Mouse (Mus musculus) stomach, embryonic 16.5 days (tissue): ENCODE data around the gene 2700097O09Rik. TPM values are rescaled to one million over a fixed set of nuclear protein-coding genes. Genes with fewer than 3 reads are reported as not detected.
"Not testable (repeated sequence)": the region's sequence is repeated elsewhere in the genome, so short reads cannot be mapped to it uniquely, and the experiment has no call there.

Experiments used
- ATAC-seq: fragments of 200-750 bp; cut with Nextera tagmentation; 2 replicates; pipeline ENCODE4 v1.8.0; 2017; ENCODE audit warnings: moderate number of reproducible peaks, moderate TSS enrichment; ENCODE audit not compliant: insufficient read depth, low FRiP score
- H3K27ac ChIP-seq: fragments of 300-500 bp; sonication (generic); 2 replicates; pipeline ENCODE4 v1.5.1; 2014; ENCODE audit warnings: low read length
- H3K27me3 ChIP-seq: fragments of 300-500 bp; sonication (generic); 2 replicates; pipeline ENCODE4 v1.6.1; 2014; ENCODE audit warnings: low read length, control low read depth, mixed read lengths; ENCODE audit not compliant: control insufficient read depth, insufficient read depth
- H3K36me3 ChIP-seq: fragments of 300-500 bp; sonication (generic); 2 replicates; pipeline ENCODE4 v1.6.1; 2014; ENCODE audit warnings: low read length; ENCODE audit not compliant: control insufficient read depth, insufficient read depth
- H3K4me1 ChIP-seq: fragments of 300-500 bp; sonication (generic); 2 replicates; pipeline ENCODE4 v1.6.1; 2014; ENCODE audit warnings: low read length, control low read depth, mixed read lengths; ENCODE audit not compliant: control insufficient read depth, insufficient read depth
- H3K4me2 ChIP-seq: fragments of 300-500 bp; sonication (generic); 2 replicates; pipeline ENCODE4 v1.6.1; 2014; ENCODE audit warnings: low read depth, low read length, mixed read lengths
- H3K4me3 ChIP-seq: fragments of 300-500 bp; sonication (generic); replicated peaks from 2 replicates; pipeline ENCODE4 v1.5.1; 2014; ENCODE audit warnings: mild to moderate bottlenecking, low read length
- H3K9ac ChIP-seq: fragments of 300-500 bp; sonication (generic); 2 replicates; pipeline ENCODE4 v1.6.1; 2014; ENCODE audit warnings: low read length
- H3K9me3 ChIP-seq: fragments of 300-500 bp; sonication (generic); replicated peaks from 2 replicates; pipeline ENCODE4 v1.6.1; 2016; ENCODE audit warnings: low read length, control low read depth; ENCODE audit not compliant: control insufficient read depth
- WGBS: fragments of 180-500 bp; shearing (Covaris S2); extraction: QIAGEN DNeasy Blood & Tissue Kit; methylation state at CpG from one replicate; pipeline ENCODE4 v1.1.7; 2014; 5-methylcytosine and 5-hydroxymethylcytosine counted together
- polyA plus RNA-seq: library from polyadenylated mRNA; unstranded; fragments of >200 nt; fragmentation: Nextera tagmentation; extraction: Ambion mirVana; gene quantifications from 2 replicates; pipeline ENCODE4 v1.2.1, GENCODE M21; 2015

2700097O09Rik gene
- polyA plus RNA-seq, 1 experiment from 2014 or later = 32.9 TPM

DNA sequence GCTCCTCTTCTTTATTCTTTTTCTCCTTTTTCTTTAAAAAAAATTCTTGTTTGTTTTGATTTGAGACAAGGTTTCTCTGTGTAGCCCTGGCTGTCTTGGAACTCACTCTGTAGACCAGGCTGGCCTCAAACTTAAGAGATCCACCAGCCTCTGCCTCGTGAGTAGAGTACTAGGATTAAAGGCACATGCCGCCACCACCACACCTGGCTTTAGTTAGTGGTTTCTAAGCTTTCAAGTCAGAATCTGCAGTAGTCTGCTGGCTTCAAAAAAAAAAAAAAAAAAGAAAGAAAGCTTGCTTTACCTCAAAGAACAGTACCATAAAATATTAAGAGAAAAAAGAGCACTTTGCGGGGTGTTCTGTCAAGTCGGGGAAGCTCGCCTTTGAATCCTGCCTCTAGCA is 64.5 kb downstream of the 2700097O09Rik start:
- 90% methylated on average over 5 of the region's 5 CpGs for WGBS
- no peaks in the 10 kb centered on the region for H3K4me1 ChIP-seq
- no peak overlapping the region for H3K4me3 ChIP-seq
- no peaks in the 10 kb centered on the region for H3K9me3 ChIP-seq
- H3K27me3 ChIP-seq = no peaks in the 10 kb centered on the region
- H3K9ac ChIP-seq = no peak overlapping the region
- H3K4me2 ChIP-seq = no peak overlapping the region
- H3K36me3 ChIP-seq = no peaks in the 10 kb centered on the region
- H3K27ac ChIP-seq = no peak overlapping the region
- ATAC-seq = no peak

DNA sequence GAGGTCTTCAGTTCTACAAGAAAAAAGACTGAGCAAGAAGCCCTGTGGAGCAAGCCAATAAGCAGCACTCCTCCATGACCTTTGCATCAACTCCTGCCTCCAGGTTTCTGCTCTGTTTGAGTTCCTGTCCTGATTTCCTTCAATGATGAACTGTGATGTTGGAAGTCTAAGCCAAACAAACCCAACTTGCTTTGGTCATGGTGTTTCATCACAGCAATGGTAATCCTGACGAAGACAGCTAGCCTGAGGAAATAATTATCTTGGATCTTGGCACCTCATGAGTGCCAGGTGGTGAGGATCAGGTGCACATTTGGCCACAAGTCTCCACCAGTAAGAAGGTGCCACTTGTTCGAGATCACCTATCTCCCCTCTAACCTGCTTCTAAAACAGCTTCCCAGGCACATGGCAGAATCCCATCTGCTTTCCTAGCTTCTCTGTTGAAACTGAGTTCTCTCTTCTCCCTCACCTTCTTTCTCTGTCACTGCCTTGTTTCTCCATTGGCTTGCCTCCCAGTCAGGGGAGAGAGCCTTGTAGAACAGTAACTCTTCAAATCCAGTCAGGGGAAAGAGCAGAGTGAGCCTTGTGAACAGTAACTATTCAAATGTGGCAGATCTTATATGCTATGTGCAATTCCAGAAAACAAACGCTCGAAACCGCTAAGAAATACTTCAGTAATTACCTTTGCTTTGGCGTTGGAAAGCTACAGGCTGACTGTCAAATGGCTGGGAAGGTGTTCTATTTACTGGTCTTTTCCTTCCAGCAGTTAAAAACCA is 66.1 kb downstream of the 2700097O09Rik start, which contains the start of gene Baz1a:
Baz1a (minus strand) TSS at position 723 of the 773 bp plus-strand sequence.
- Histone ChIP-seq H3K4me2 (no peak within 1 kb of the TSS), H3K27ac (no peak within 1 kb of the TSS), H3K4me3 (no peak within 1 kb of the TSS), H3K9ac (no peak within 1 kb of the TSS), H3K36me3 (no peaks in the 10 kb centered on the region), H3K9me3 (no peaks in the 10 kb centered on the region), H3K4me1 (no peaks in the 10 kb centered on the region), H3K27me3 (no peaks in the 10 kb centered on the region)
- WGBS = 82% methylated on average over 6 of the region's 6 CpGs
- no peak for ATAC-seq

DNA sequence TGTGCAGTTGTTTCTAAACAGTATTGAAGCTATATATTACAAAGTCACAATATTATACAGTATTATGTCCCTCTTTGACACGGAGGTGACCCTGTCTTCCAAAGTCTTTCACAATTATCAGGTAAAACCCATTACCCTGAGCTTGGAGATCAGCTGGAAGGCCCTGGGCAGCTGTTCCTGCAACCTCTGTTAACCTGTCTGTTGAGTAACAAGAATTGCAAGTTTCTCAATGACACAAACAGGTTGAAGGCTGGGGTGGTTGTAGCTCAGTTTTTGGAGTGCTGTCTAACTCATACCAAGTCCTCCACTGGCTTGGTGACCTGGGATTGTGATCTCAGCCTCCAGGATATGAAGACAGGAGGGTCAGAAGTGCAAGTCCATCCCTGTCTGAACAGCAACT is 66.9 kb downstream of the 2700097O09Rik start:
- Histone ChIP-seq H3K9me3 (no peaks in the 10 kb centered on the region), H3K4me3 (no peak overlapping the region), H3K4me2 (no peak overlapping the region), H3K27ac (no peak overlapping the region), H3K27me3 (no peaks in the 10 kb centered on the region), H3K36me3 (no peaks in the 10 kb centered on the region), H3K9ac (no peak overlapping the region), H3K4me1 (no peaks in the 10 kb centered on the region)
- ATAC-seq = no peak
- WGBS = 77% methylated on average over 1 of the region's 1 CpGs

DNA sequence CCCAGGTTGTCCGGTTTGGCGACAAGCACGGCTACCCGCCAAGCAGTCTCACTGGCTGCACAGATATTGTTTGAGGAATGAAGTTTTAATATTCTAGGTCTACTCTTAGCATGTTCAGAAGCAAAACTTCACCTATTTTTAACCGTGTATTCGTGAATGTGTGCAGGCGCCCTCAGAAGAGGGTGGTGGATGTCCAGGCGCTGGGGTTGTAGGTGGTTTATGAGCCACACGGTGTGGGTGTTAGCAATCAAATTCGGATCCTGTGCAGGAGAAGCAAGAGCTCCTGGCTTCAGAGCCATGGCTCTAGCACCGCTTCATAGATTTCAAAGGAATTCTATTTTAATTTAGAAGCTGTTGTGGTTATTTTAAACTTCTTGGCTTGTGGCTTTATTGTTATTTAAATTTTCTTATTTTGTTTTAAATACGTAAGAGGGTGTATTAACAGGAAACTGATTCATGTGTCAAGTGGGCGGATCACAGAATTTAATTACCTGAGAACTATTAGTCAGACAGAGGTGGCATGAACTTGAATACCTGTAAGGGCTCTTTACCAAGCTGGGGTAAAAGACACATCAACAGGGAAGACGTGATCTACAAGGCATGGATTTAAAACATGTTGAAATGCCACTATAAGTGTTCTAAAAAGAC is 72.4 kb downstream of the 2700097O09Rik start:
- H3K9me3 ChIP-seq = no peaks in the 10 kb centered on the region
- no peak overlapping the region for H3K27ac ChIP-seq
- H3K9ac ChIP-seq = no peak overlapping the region
- H3K27me3 ChIP-seq = no peaks in the 10 kb centered on the region
- ATAC-seq = no peak
- no peak overlapping the region for H3K4me2 ChIP-seq
- H3K36me3 ChIP-seq = no peaks in the 10 kb centered on the region
- 84% methylated on average over 14 of the region's 14 CpGs for WGBS
- H3K4me1 ChIP-seq = no peaks in the 10 kb centered on the region
- no peak overlapping the region for H3K4me3 ChIP-seq

DNA sequence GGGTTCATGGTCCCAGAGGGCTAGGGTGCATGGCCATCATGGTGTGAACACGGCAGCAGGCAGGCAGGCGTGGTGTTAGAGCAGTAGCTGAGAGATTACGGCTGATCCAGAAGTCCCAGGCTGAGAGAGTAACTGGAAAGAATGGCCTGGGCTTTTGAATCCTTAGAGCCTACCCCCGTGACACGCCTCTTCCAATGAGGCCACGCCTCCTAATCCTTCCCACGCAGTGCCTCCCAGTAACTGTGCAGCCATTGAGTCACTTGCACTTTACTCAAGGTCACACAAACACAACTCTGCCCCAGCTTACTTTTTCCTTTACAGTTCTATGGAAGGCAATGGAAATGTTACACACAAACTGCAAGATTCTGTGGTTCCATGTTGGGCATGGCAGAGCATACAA is 73.8 kb downstream of the 2700097O09Rik start:
- no peaks in the 10 kb centered on the region for H3K27me3 ChIP-seq
- no peak overlapping the region for H3K4me2 ChIP-seq
- no peaks in the 10 kb centered on the region for H3K4me1 ChIP-seq
- H3K9me3 ChIP-seq = no peaks in the 10 kb centered on the region
- WGBS = 89% methylated on average over 7 of the region's 7 CpGs
- H3K27ac ChIP-seq = no peak overlapping the region
- H3K4me3 ChIP-seq = no peak overlapping the region
- H3K36me3 ChIP-seq = no peaks in the 10 kb centered on the region
- no peak for ATAC-seq
- no peak overlapping the region for H3K9ac ChIP-seq

DNA sequence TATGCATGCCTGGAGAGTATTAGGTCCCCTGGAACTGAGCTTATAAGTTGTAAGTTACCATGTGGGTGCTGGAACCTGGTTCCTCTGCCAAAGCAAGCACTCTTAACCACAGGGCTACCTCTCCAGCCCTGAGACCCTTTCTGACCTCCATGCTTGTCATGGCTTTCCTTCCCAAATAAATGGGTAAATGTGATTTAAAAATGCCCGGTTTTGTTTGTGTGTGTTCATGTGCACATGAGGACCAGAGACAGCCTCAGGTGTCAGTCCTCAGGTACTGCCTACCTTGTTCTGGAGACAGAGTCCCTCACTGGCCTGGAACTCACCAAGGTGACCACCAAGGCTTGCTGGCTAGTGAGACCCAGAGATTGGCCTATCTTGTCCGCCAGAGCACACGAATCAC is 75.5 kb downstream of the 2700097O09Rik start:
- Histone ChIP-seq H3K4me1 (no peaks in the 10 kb centered on the region), H3K27me3 (no peaks in the 10 kb centered on the region), H3K27ac (no peak overlapping the region), H3K9me3 (no peaks in the 10 kb centered on the region), H3K4me3 (no peak overlapping the region), H3K9ac (no peak overlapping the region), H3K4me2 (no peak overlapping the region), H3K36me3 (no peaks in the 10 kb centered on the region)
- no peak for ATAC-seq
- 86% methylated on average over 3 of the region's 3 CpGs for WGBS

DNA sequence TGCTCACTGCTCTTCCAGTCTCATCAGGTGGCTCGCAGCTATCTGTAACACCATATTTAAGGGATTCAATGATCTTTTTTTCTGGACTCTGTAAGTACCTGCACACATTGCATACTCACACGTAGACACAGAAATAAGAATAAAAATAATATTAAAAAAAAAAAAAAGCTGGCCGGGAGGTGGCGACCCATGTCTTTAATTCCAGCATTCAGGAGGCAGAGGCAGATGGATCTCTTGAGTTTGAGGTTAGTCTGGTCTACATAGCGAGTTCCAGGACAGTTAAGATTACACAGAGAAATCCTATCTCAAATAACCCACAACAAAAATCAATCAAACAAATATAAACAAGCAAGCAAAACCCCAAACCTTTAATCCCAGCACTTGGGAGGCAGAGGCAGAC is 76.1 kb downstream of the 2700097O09Rik start:
- Histone ChIP-seq H3K4me2 (no peak overlapping the region), H3K27me3 (no peaks in the 10 kb centered on the region), H3K9ac (no peak overlapping the region), H3K9me3 (no peaks in the 10 kb centered on the region), H3K27ac (no peak overlapping the region), H3K4me1 (no peaks in the 10 kb centered on the region), H3K4me3 (no peak overlapping the region), H3K36me3 (no peaks in the 10 kb centered on the region)
- no peak for ATAC-seq
- 84% methylated on average over 5 of the region's 5 CpGs for WGBS

DNA sequence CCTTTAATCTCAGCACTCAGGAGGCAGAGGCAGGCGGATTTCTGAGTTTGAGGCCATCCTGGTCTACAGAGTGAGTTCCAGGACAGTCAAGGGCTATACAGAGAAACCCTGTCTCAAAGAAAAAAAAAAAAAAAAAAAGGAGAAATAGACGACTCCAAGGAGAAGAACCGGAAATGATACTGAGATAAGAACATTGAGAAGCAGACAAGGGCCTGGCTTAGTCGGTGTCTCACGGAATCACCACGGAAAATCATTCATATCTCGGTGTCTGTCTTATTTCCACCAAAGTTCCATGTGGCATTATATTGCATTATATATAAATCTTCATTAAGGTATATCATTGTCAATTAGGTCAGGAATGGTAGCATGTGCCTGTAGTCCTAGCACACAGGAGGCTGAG is 77.4 kb downstream of the 2700097O09Rik start:
- not testable (repeated sequence) for H3K4me3 ChIP-seq, ATAC-seq, H3K9ac ChIP-seq, H3K27me3 ChIP-seq, H3K4me1 ChIP-seq, H3K27ac ChIP-seq, H3K36me3 ChIP-seq, H3K9me3 ChIP-seq, H3K4me2 ChIP-seq
- WGBS = 94% methylated on average over 7 of the region's 7 CpGs

DNA sequence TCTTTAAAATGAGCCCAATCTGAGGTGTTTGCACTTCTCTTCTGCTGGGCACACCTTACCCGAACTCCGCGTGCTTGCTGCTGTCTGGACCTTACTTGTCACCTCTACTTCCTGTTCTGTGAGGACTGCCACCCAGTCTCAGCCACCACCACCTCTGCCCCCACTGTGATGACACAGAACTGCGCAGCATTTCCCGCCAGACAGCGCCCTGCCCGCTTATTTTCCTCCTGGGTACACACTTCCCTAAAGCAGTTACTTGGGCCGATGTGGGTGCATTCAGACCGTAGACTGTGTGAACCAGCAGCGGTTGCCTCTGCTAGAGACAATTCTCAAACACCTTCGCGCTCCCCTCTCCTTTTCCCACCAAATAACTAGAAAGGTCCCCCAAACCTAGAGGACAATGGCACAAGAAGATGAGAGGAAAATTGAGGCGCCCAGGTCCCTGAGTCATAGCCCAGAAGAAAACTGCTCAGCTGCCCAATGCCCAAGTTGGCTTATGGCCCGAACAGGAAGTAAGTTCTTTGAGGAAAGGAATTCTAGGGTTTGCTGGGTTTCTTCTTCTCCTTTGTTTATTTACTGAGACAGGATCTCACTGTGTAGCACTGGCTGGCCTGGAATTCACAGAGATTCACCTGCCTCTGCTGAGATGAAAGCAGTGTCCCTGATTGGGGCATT is 80.8 kb downstream of the 2700097O09Rik start:
- Histone ChIP-seq H3K4me2 (no peak overlapping the region), H3K9ac (no peak overlapping the region), H3K4me3 (no peak overlapping the region), H3K27ac (0 out of 2 replicates have a peak overlapping the region, but pooled peaks have one; percentile 27), H3K27me3 (no peaks in the 10 kb centered on the region), H3K36me3 (no peaks in the 10 kb centered on the region), H3K9me3 (no peaks in the 10 kb centered on the region), H3K4me1 (no peaks in the 10 kb centered on the region)
- 68% methylated on average over 14 of the region's 14 CpGs for WGBS
- no peak for ATAC-seq
